Mouse (Mus musculus): ENCODE measurements around the gene Clcc1. TPM values are rescaled to one million over a fixed set of nuclear protein-coding genes. Genes with fewer than 3 reads are reported as not detected.

The Clcc1 gene
- polyA plus RNA-seq, 1 experiment: 41.4 TPM

DNA sequence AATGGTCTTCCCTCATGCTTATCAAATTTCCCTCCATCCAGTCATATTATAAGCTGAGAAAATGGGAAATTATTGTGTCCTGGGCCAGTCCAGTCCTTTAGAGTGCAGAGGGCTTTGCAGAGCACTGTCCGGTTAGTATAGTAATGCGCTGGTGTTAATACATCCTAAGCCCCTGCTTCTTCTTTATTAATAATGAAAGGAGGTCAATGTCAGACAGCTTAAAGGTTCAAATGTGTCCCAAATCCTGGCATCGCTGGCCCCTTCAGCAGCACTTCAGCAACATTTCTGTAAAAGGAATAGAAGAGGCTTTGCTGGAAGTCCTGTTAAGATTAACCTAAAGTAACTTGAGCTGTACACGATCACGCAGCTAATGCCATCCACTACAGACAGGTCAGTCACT lies 57.6 kb downstream of the Clcc1 start:
- DNase-seq (ENCODE audit: low read depth): no peak
- TF ChIP-seq CTCF (IDR thresholded peaks at IDR 0.05; ENCODE audit: borderline replicate concordance, extremely low read depth, insufficient read depth, insufficient read length): no peak
- no peak for TF ChIP-seq POLR2A (IDR thresholded peaks at IDR 0.05; ENCODE audit: borderline replicate concordance, extremely low read depth, insufficient read depth, insufficient read length, poor library complexity, severe bottlenecking)

GRCm38 (mm10) chr3:108713065-108713675 lies 59.5 kb downstream of the Clcc1 start:
- DNase-seq (ENCODE audit: low read depth): peak; percentile 41
- no peak for TF ChIP-seq CTCF (IDR thresholded peaks at IDR 0.05; ENCODE audit: borderline replicate concordance, extremely low read depth, insufficient read depth, insufficient read length)

DNA sequence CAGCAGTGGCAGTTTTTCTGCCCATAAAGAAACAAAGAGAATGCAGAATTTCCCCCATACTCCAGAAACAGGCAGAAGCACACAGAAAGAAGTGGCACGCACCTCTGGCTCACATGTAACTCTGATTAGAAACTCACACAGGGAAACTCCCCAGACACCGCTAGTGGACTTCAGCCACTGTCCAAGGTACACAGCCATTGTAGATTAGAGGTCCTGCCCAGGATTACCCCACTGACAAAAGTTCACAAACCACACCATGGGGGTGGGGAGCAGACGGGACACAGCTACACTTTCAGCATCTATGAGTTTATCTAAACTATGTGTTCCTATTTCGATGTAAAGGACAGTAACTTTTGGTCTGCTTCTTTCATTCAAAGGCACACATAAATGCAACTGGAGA lies 61.1 kb downstream of the Clcc1 start:
- no peak for DNase-seq (ENCODE audit: low read depth)
- TF ChIP-seq POLR2A (IDR thresholded peaks at IDR 0.05; ENCODE audit: borderline replicate concordance, extremely low read depth, insufficient read depth, insufficient read length, poor library complexity, severe bottlenecking): no peak
- TF ChIP-seq CTCF (IDR thresholded peaks at IDR 0.05; ENCODE audit: borderline replicate concordance, extremely low read depth, insufficient read depth, insufficient read length): no peak

- TF ChIP-seq POLR2A (IDR thresholded peaks at IDR 0.05; ENCODE audit: borderline replicate concordance, extremely low read depth, insufficient read depth, insufficient read length, poor library complexity, severe bottlenecking) (no peak), CTCF (IDR thresholded peaks at IDR 0.05; ENCODE audit: borderline replicate concordance, extremely low read depth, insufficient read depth, insufficient read length) (no peak)
- DNase-seq (ENCODE audit: low read depth): no peak
Measured at GRCm38 (mm10) chr3:108717896-108718502, 64.3 kb downstream of the Clcc1 start.

DNA sequence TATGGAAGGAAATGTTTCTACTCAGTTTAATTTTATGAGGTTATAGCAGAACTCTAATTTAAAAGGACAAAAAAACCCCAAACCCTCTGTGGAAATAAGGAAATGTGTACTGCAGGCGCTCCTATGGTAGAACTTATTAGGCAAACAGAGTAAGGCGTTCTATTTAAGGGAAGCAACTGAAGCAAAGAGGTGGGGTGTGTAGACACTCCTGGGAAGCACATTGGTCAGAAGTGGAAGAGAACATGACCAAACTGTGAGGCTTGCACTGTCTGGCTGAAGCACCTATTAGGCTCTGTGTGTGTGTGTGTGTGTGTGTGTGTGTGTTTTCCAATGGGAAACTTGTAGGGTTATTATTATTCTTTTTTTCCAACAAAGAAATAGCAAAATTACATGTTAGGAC lies 65.6 kb downstream of the Clcc1 start:
- no peak for DNase-seq (ENCODE audit: low read depth)
- TF ChIP-seq CTCF (IDR thresholded peaks at IDR 0.05; ENCODE audit: borderline replicate concordance, extremely low read depth, insufficient read depth, insufficient read length) (no peak), POLR2A (IDR thresholded peaks at IDR 0.05; ENCODE audit: borderline replicate concordance, extremely low read depth, insufficient read depth, insufficient read length, poor library complexity, severe bottlenecking) (no peak)

DNA sequence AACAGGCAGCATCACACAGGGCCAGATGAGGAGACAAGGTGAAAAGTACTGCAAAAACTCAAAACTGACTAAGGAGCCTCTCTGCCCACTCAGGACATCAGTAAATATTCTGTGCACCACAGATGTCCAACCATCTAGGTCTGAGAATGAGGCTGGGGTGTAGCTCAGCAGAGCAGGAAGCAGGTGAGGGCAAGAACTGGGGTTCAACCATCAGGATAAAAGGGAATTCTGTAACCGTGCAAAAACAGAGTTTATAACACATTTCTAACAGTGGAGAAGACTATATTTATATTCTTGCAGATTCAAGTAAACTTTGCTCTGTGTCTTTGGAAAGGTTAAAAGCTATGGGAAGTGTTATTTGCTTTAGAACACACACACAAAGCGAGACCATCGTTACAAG lies 66.0 kb downstream of the Clcc1 start:
- no peak for TF ChIP-seq CTCF (IDR thresholded peaks at IDR 0.05; ENCODE audit: borderline replicate concordance, extremely low read depth, insufficient read depth, insufficient read length)

DNA sequence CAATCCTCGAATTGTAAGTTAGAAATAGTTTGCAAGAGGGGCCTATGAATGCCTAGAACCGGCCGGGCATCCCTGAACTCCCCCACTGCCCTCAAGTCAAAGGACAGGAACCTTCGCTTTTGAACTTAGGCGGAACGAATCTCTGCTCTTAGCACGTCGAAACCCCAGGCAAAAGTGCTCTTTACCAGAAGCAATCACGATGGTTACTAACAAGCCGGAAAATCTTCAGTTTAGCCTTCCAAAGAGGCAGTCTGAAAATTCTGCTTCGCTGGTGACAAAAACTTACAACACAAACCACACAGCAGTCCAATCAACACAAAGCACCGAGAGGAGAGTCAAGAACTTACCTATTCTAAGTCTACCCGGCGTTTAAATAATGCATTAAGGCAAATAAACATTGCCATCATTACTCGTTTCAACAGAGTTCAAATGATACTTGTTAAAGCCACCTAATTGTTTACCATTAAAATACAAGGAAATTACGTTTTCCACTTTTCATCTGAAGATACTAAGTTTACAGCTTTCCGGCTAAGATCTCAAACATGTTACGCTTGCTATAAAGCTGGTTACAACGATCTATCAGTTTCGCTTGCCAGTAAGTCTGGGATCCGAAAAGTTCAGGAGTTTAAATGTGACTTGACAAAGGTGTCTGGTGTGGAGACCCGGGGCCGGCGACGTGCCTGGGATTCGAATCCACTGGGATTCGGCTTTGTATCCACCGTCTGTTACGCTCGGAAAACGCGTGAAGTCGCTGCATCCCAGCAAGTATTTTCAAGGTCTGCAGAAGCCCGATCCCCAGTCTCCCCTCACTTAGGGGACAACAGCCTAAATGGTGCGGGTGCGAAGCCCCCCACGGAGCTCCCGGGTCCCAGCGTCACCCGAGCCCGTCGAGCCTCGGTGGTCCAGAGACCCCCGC lies 67.6 kb downstream of the Clcc1 start:
- TF ChIP-seq CTCF (IDR thresholded peaks at IDR 0.05; ENCODE audit: borderline replicate concordance, extremely low read depth, insufficient read depth, insufficient read length) (peak; percentile 33; the same call in 1 of the 2 replicates), POLR2A (IDR thresholded peaks at IDR 0.05; ENCODE audit: borderline replicate concordance, extremely low read depth, insufficient read depth, insufficient read length, poor library complexity, severe bottlenecking) (no peak)
- DNase-seq (ENCODE audit: low read depth): peak; percentile 86

More for the DNA sequence above, 66.0 kb downstream of the Clcc1 start:
- no peak for DNase-seq (ENCODE audit: low read depth)

GRCm38 (mm10) chr3:108722036-108722872 lies 68.5 kb downstream of the Clcc1 start, which contains the start of gene Gpsm2:
TSS of gene Gpsm2 (minus strand) at chr3:108722309.
- peak; percentile 98 for DNase-seq (ENCODE audit: low read depth)
- TF ChIP-seq POLR2A (IDR thresholded peaks at IDR 0.05; ENCODE audit: borderline replicate concordance, extremely low read depth, insufficient read depth, insufficient read length, poor library complexity, severe bottlenecking) (peak; percentile 66), CTCF (IDR thresholded peaks at IDR 0.05; ENCODE audit: borderline replicate concordance, extremely low read depth, insufficient read depth, insufficient read length) (no peak)

DNA sequence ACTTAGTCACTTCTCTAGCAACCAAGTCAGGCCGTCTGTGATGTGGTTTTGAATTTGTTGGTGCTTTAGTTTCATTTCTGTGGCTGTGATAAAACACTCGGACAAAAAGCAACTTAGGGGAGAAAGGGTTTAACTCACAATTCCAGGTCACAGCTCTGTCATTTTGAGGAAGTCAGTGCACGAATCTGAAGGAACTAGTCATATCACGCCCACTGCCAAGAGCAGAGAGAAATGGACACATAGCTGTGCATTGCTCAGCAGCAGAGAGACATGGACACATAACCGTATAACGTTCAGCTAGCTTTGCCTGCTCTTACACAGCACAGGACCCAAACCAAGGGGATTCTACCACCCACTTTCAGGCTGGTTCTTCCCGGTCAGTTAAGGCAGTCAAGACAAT lies 72.7 kb downstream of the Clcc1 start:
- DNase-seq (ENCODE audit: low read depth): no peak
- TF ChIP-seq POLR2A (IDR thresholded peaks at IDR 0.05; ENCODE audit: borderline replicate concordance, extremely low read depth, insufficient read depth, insufficient read length, poor library complexity, severe bottlenecking): no peak
- TF ChIP-seq CTCF (IDR thresholded peaks at IDR 0.05; ENCODE audit: borderline replicate concordance, extremely low read depth, insufficient read depth, insufficient read length): no peak

DNA sequence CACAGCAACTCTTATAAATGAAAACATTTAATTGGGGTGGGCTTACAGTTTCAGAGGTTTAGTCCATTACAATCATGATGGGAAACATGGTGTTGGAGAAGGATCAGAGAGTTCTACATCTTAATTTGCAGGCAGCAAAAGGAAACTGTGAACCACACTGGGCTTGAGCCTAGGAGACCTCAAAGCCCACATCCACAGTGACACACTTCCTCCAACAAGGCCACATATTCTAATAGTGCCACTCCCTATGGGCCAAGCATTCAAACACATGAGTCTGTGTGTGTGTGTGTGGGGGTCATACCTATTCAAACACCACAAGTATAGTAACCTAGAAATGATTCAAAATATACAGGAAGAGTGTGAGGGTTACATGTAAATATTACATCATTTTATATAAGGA lies 73.6 kb downstream of the Clcc1 start:
- DNase-seq (ENCODE audit: low read depth): no peak
- TF ChIP-seq CTCF (IDR thresholded peaks at IDR 0.05; ENCODE audit: borderline replicate concordance, extremely low read depth, insufficient read depth, insufficient read length) (no peak), POLR2A (IDR thresholded peaks at IDR 0.05; ENCODE audit: borderline replicate concordance, extremely low read depth, insufficient read depth, insufficient read length, poor library complexity, severe bottlenecking) (no peak)

GRCm38 (mm10) chr3:108727776-108728175 lies 74.1 kb downstream of the Clcc1 start:
- no peak for DNase-seq (ENCODE audit: low read depth)
- no peak for TF ChIP-seq CTCF (IDR thresholded peaks at IDR 0.05; ENCODE audit: borderline replicate concordance, extremely low read depth, insufficient read depth, insufficient read length)
- TF ChIP-seq POLR2A (IDR thresholded peaks at IDR 0.05; ENCODE audit: borderline replicate concordance, extremely low read depth, insufficient read depth, insufficient read length, poor library complexity, severe bottlenecking): no peak

Other genes with a start within 250 kb of the Clcc1 start
- gene Celsr2, start 238.4 kb upstream of the Clcc1 start, polyA plus RNA-seq (2012; rRNA removed): 64.9 and 101 TPM in 2 replicates
- gene Sars, start 208.7 kb upstream of the Clcc1 start, polyA plus RNA-seq (2012; rRNA removed): 120 and 161 TPM in 2 replicates
- 2.1 and 2.4 TPM in 2 replicates for gene 1700013F07Rik, start 119.8 kb upstream of the Clcc1 start, polyA plus RNA-seq (2012; rRNA removed)
- gene 5330417C22Rik, start 117.4 kb upstream of the Clcc1 start, polyA plus RNA-seq (2012; rRNA removed): 7.2 and 9.2 TPM in 2 replicates
- 9.1 and 18.1 TPM in 2 replicates for gene Tmem167b, start 91.4 kb upstream of the Clcc1 start, polyA plus RNA-seq (2012; rRNA removed)
- 24.0 and 28.0 TPM in 2 replicates for gene Taf13, start 82.2 kb upstream of the Clcc1 start, polyA plus RNA-seq (2012; rRNA removed)
- 91.4 and 92.7 TPM in 2 replicates for gene Wdr47, start 62.6 kb upstream of the Clcc1 start, polyA plus RNA-seq (2012; rRNA removed)
- gene Gpsm2, start 68.4 kb downstream of the Clcc1 start, polyA plus RNA-seq (2012; rRNA removed): 14.5 and 14.7 TPM in 2 replicates
- 0.03 and 0.05 TPM in 2 replicates for gene Aknad1, start 85.7 kb downstream of the Clcc1 start, polyA plus RNA-seq (2012; rRNA removed)
- gene Stxbp3, start 186.6 kb downstream of the Clcc1 start, polyA plus RNA-seq (2012; rRNA removed): 9.9 and 11.8 TPM in 2 replicates
- gene Fndc7, start 236.1 kb downstream of the Clcc1 start, polyA plus RNA-seq (2012; rRNA removed): 0.09 and 0.11 TPM in 2 replicates

Measured in brain, embryonic 14.5 days (tissue).